Comparison of ENCODE assay signal across 18 mouse cellular contexts in genomic region chr2:117086002-117086765, GRCm38 (mm10). TPM values are rescaled to one million over a fixed set of nuclear protein-coding genes. Genes with fewer than 3 reads are reported as not detected.
DNase-seq lines count a peak whose midpoint lies in the region; ATAC-seq and TF ChIP-seq lines count a peak whose summit lies in the region.
"Had no signal": no experiment of that assay in that cellular context is flagged by ENCODE, and none has a peak within 500 bp of the region (broad histone marks: within the 10 kb centered on the region; RNA-seq: fewer than 3 reads in every experiment).

No protein-coding gene starts in this region.

- no peaks in the 10 kb centered on the region for H3K27me3 ChIP-seq in hindbrain, postnatal 0 days (ENCODE audit: insufficient read depth, low read length)
- H3K27me3 ChIP-seq in hindbrain, embryonic 13.5 days = no peaks in the 10 kb centered on the region
- no peaks in the 10 kb centered on the region for H3K27me3 ChIP-seq in lung, embryonic 16.5 days (ENCODE audit: control insufficient read depth, insufficient read depth, low read depth, low read length)
- no peaks in the 10 kb centered on the region for H3K27me3 ChIP-seq in intestine, embryonic 16.5 days (replicated peaks; ENCODE audit: control insufficient read depth, insufficient read depth, low read length)
- no peaks in the 10 kb centered on the region for H3K27me3 ChIP-seq in stomach, embryonic 16.5 days (ENCODE audit: control insufficient read depth, insufficient read depth, low read length)
- H3K27me3 ChIP-seq: embryonic facial prominence, embryonic 13.5 days; forebrain, embryonic 12.5 days had no signal

- no peak overlapping the region for H3K4me3 ChIP-seq in hindbrain, postnatal 0 days (ENCODE audit: low read length)
- no peak overlapping the region for H3K4me3 ChIP-seq in hindbrain, embryonic 13.5 days
- H3K4me3 ChIP-seq in lung, embryonic 16.5 days (ENCODE audit: low read length) = no peak overlapping the region
- no peak overlapping the region for H3K4me3 ChIP-seq in lung, adult 2 months (replicated peaks; ENCODE audit: extremely low read depth, low read depth, low read length)
- no peak overlapping the region for H3K4me3 ChIP-seq in intestine, embryonic 16.5 days (ENCODE audit: low read length)
- H3K4me3 ChIP-seq in stomach, embryonic 16.5 days (replicated peaks; ENCODE audit: low read length) = no peak overlapping the region
- H3K4me3 ChIP-seq: embryonic facial prominence, embryonic 13.5 days; forebrain, embryonic 12.5 days; heart, embryonic 10.5 days; left cerebral cortex, adult 2 months had no signal

- no peak overlapping the region for H3K4me2 ChIP-seq in hindbrain, postnatal 0 days (ENCODE audit: low read depth, low read length)
- no peak overlapping the region for H3K4me2 ChIP-seq in hindbrain, embryonic 13.5 days
- H3K4me2 ChIP-seq in lung, embryonic 16.5 days (ENCODE audit: low read depth, low read length) = peak overlapping the region; percentile 38
- H3K4me2 ChIP-seq in intestine, embryonic 16.5 days (ENCODE audit: low read depth, low read length) = no peak overlapping the region
- H3K4me2 ChIP-seq in stomach, embryonic 16.5 days (ENCODE audit: low read depth, low read length) = peak overlapping the region; percentile 7; the same call in 1 of the 2 replicates
- H3K4me2 ChIP-seq: embryonic facial prominence, embryonic 13.5 days; forebrain, embryonic 12.5 days had no signal

- no peak overlapping the region for H3K27ac ChIP-seq in hindbrain, postnatal 0 days
- no peak overlapping the region for H3K27ac ChIP-seq in hindbrain, embryonic 13.5 days
- peak overlapping the region; percentile 83 for H3K27ac ChIP-seq in lung, embryonic 16.5 days (ENCODE audit: low read length)
- H3K27ac ChIP-seq in intestine, embryonic 16.5 days (ENCODE audit: low read length) = peak overlapping the region; percentile 53
- H3K27ac ChIP-seq in stomach, embryonic 16.5 days (ENCODE audit: low read length) = peak overlapping the region; percentile 71
- H3K27ac ChIP-seq: embryonic facial prominence, embryonic 13.5 days; forebrain, embryonic 12.5 days; heart, embryonic 10.5 days; left cerebral cortex, adult 2 months; macrophage had no signal

- no peak for ATAC-seq in hindbrain, postnatal 0 days
- ATAC-seq in hindbrain, embryonic 13.5 days (ENCODE audit: low FRiP score) = no peak
- ATAC-seq in lung, embryonic 16.5 days (ENCODE audit: low read depth) = peak; percentile 60
- peak; percentile 58; the same call in 1 of the 2 replicates for ATAC-seq in intestine, embryonic 16.5 days
- ATAC-seq in stomach, embryonic 16.5 days (ENCODE audit: insufficient read depth, low FRiP score) = peak; percentile 33; the same call in 1 of the 2 replicates
- ATAC-seq: midbrain, embryonic 16.5 days had no signal

- 58% methylated on average over 12 of the region's 12 CpGs for WGBS in hindbrain, postnatal 0 days
- WGBS in hindbrain, embryonic 13.5 days = 76% methylated on average over 12 of the region's 12 CpGs
- 21% methylated on average over 12 of the region's 12 CpGs for WGBS in lung, embryonic 16.5 days
- WGBS in lung, adult 2 months = 28% methylated on average over 12 of the region's 12 CpGs
- 48% methylated on average over 12 of the region's 12 CpGs for WGBS in intestine, embryonic 16.5 days
- WGBS in stomach, embryonic 16.5 days = 38% methylated on average over 12 of the region's 12 CpGs

- DNase-seq in hindbrain, postnatal 0 days (ENCODE audit: low spot score) = peak; percentile 32
- DNase-seq in lung, adult 2 months = no peak
- no peak for DNase-seq in urinary bladder, postnatal 36 days (ENCODE audit: low spot score in 2 of 2)
- DNase-seq: adrenal gland, adult 2 months; cerebellum, adult 11-12 months; gastrocnemius, postnatal 14 days; heart, postnatal 14 days; thymus, adult 18-20 months had no signal

- no peaks in the 10 kb centered on the region for H3K9me3 ChIP-seq in hindbrain, postnatal 0 days (ENCODE audit: low read length)
- H3K9me3 ChIP-seq in hindbrain, embryonic 13.5 days = peaks cover 3% of the 10 kb centered on the region; the same call in 1 of the 2 replicates
- H3K9me3 ChIP-seq in lung, embryonic 16.5 days (ENCODE audit: control insufficient read depth, low read length) = no peaks in the 10 kb centered on the region
- no peaks in the 10 kb centered on the region for H3K9me3 ChIP-seq in intestine, embryonic 16.5 days (ENCODE audit: control insufficient read depth, low read length)
- H3K9me3 ChIP-seq in stomach, embryonic 16.5 days (replicated peaks; ENCODE audit: control insufficient read depth, low read length) = no peaks in the 10 kb centered on the region
- H3K9me3 ChIP-seq: embryonic facial prominence, embryonic 13.5 days; forebrain, embryonic 12.5 days; heart, embryonic 10.5 days had no signal

- no peaks in the 10 kb centered on the region for H3K4me1 ChIP-seq in hindbrain, postnatal 0 days (ENCODE audit: insufficient read depth, low read length)
- H3K4me1 ChIP-seq in hindbrain, embryonic 13.5 days (replicated peaks) = peaks cover 11% of the 10 kb centered on the region
- H3K4me1 ChIP-seq in lung, embryonic 16.5 days (replicated peaks; ENCODE audit: control insufficient read depth, insufficient read depth, low read length) = peaks cover 13% of the 10 kb centered on the region
- H3K4me1 ChIP-seq in lung, adult 2 months (ENCODE audit: control insufficient read depth, insufficient read depth, low read length) = peaks cover 9% of the 10 kb centered on the region
- H3K4me1 ChIP-seq in intestine, embryonic 16.5 days (ENCODE audit: control insufficient read depth, insufficient read depth, low read length) = peaks cover 13% of the 10 kb centered on the region
- peaks cover 11% of the 10 kb centered on the region for H3K4me1 ChIP-seq in stomach, embryonic 16.5 days (ENCODE audit: control insufficient read depth, insufficient read depth, low read length)
- H3K4me1 ChIP-seq: heart, embryonic 10.5 days had no signal

- no peak for TF ChIP-seq POLR2A in lung, adult 2 months (IDR thresholded peaks at IDR 0.05; ENCODE audit: borderline replicate concordance, extremely low read depth, low read depth, low read length)

- H3K36me3 ChIP-seq in hindbrain, postnatal 0 days (ENCODE audit: insufficient read depth, low read length) = no peaks in the 10 kb centered on the region
- no peaks in the 10 kb centered on the region for H3K36me3 ChIP-seq in hindbrain, embryonic 13.5 days
- H3K36me3 ChIP-seq in lung, embryonic 16.5 days (ENCODE audit: control insufficient read depth, insufficient read depth, low read length) = no peaks in the 10 kb centered on the region
- H3K36me3 ChIP-seq in intestine, embryonic 16.5 days (ENCODE audit: control insufficient read depth, insufficient read depth, low read length) = no peaks in the 10 kb centered on the region
- no peaks in the 10 kb centered on the region for H3K36me3 ChIP-seq in stomach, embryonic 16.5 days (ENCODE audit: control insufficient read depth, insufficient read depth, low read length)
- H3K36me3 ChIP-seq: embryonic facial prominence, embryonic 13.5 days; forebrain, embryonic 12.5 days; heart, embryonic 10.5 days had no signal

- H3K9ac ChIP-seq in hindbrain, postnatal 0 days (replicated peaks; ENCODE audit: low read length) = no peak overlapping the region
- no peak overlapping the region for H3K9ac ChIP-seq in hindbrain, embryonic 13.5 days
- H3K9ac ChIP-seq in lung, embryonic 16.5 days (ENCODE audit: low read length) = no peak overlapping the region
- no peak overlapping the region for H3K9ac ChIP-seq in intestine, embryonic 16.5 days (ENCODE audit: low read depth, low read length)
- no peak overlapping the region for H3K9ac ChIP-seq in stomach, embryonic 16.5 days (ENCODE audit: low read length)
- H3K9ac ChIP-seq: embryonic facial prominence, embryonic 13.5 days; forebrain, embryonic 12.5 days had no signal

- TF ChIP-seq CTCF in hindbrain, postnatal 0 days (IDR thresholded peaks at IDR 0.05; ENCODE audit: low read depth) = no peak
- TF ChIP-seq CTCF in lung, adult 2 months (IDR thresholded peaks at IDR 0.05; ENCODE audit: insufficient read depth, low read length) = no peak

RNA-seq across cellular contexts. Expression of gene Spred1, which starts 35.0 kb away (rescaled TPM):
- total RNA-seq in hindbrain, postnatal 0 days (2014; rRNA removed) = 50.0 and 57.1 TPM in 2 replicates
- polyA plus RNA-seq in hindbrain, postnatal 0 days (2015; fragmentation: Nextera tagmentation; extraction: Ambion mirVana) = 15.3 and 15.5 TPM in 2 replicates
- polyA plus RNA-seq in hindbrain, embryonic 13.5 days (2015; fragmentation: Nextera tagmentation; extraction: Ambion mirVana) = 7.2 and 9.2 TPM in 2 replicates
- 9.8 and 10.4 TPM in 2 replicates for polyA plus RNA-seq in lung, embryonic 16.5 days (2015; fragmentation: Nextera tagmentation; extraction: Ambion mirVana)
- 7.4 and 8.4 TPM in 2 replicates for polyA plus RNA-seq in lung, adult 2 months (2012; rRNA removed)
- 4.6 TPM in 2 replicates for polyA plus RNA-seq in intestine, embryonic 16.5 days (2015; fragmentation: Nextera tagmentation; extraction: Ambion mirVana)
- 6.4 and 6.5 TPM in 2 replicates for polyA plus RNA-seq in stomach, embryonic 16.5 days (2015; fragmentation: Nextera tagmentation; extraction: Ambion mirVana)

Comparison
In these comparisons a context has a peak if more than half of its experiments do, and no peak if none do; other contexts are left out.
1. ATAC-seq: peak in lung, embryonic 16.5 days (single experiment), intestine, embryonic 16.5 days (single experiment) and stomach, embryonic 16.5 days (single experiment); none in hindbrain, postnatal 0 days (single experiment) and hindbrain, embryonic 13.5 days (single experiment).
2. H3K27ac ChIP-seq: peak in lung, embryonic 16.5 days (single experiment), intestine, embryonic 16.5 days (single experiment) and stomach, embryonic 16.5 days (single experiment); none in hindbrain, postnatal 0 days (single experiment) and hindbrain, embryonic 13.5 days (single experiment).
3. H3K4me2 ChIP-seq: peak in lung, embryonic 16.5 days (single experiment) and stomach, embryonic 16.5 days (single experiment); none in hindbrain, postnatal 0 days (single experiment), hindbrain, embryonic 13.5 days (single experiment) and intestine, embryonic 16.5 days (single experiment).